ENCODE assay signal across 9 mouse cellular contexts in genomic region chr19:20797558-20798101, GRCm38 (mm10).
A peak's percentile ranks its signal among the peaks of the same experiment; 100 is the strongest.
DNase-seq lines count a peak whose midpoint lies in the region; ATAC-seq lines count a peak whose summit lies in the region.
"Had no signal": no experiment of that assay in that cellular context is flagged by ENCODE, and none has a peak within 500 bp of the region (broad histone marks: within the 10 kb centered on the region; RNA-seq: fewer than 3 reads in every experiment).

No protein-coding gene starts in this region.

- no peaks in the 10 kb centered on the region for H3K9me3 ChIP-seq in hindbrain, embryonic 11.5 days (ENCODE audit: control insufficient read depth, low read length)
- H3K9me3 ChIP-seq in hindbrain, embryonic 10.5 days = no peaks in the 10 kb centered on the region
- no peaks in the 10 kb centered on the region for H3K9me3 ChIP-seq in forebrain, embryonic 13.5 days (replicated peaks)
- H3K9me3 ChIP-seq in midbrain, embryonic 16.5 days (replicated peaks; ENCODE audit: control insufficient read depth, low read length, poor library complexity, severe bottlenecking) = no peaks in the 10 kb centered on the region
- H3K9me3 ChIP-seq: liver, embryonic 15.5 days had no signal

- peak; percentile 55; the same call in 1 of the 2 replicates for ATAC-seq in hindbrain, embryonic 11.5 days (ENCODE audit: low FRiP score)
- ATAC-seq in forebrain, embryonic 13.5 days = peak; percentile 87
- peak; percentile 82 for ATAC-seq in midbrain, embryonic 16.5 days

- no peak overlapping the region for H3K9ac ChIP-seq in hindbrain, embryonic 11.5 days (ENCODE audit: low read depth, low read length)
- no peak overlapping the region for H3K9ac ChIP-seq in forebrain, embryonic 13.5 days
- no peak overlapping the region for H3K9ac ChIP-seq in midbrain, embryonic 16.5 days (ENCODE audit: low read depth, low read length)
- H3K9ac ChIP-seq: liver, embryonic 15.5 days had no signal

- no peaks in the 10 kb centered on the region for H3K4me1 ChIP-seq in hindbrain, embryonic 11.5 days (replicated peaks; ENCODE audit: control insufficient read depth, insufficient read depth, low read length)
- no peaks in the 10 kb centered on the region for H3K4me1 ChIP-seq in hindbrain, embryonic 10.5 days (replicated peaks)
- H3K4me1 ChIP-seq in forebrain, embryonic 13.5 days = no peaks in the 10 kb centered on the region
- no peaks in the 10 kb centered on the region for H3K4me1 ChIP-seq in midbrain, embryonic 16.5 days (ENCODE audit: control insufficient read depth, insufficient read depth, low read length)
- H3K4me1 ChIP-seq: liver, embryonic 15.5 days had no signal

- H3K4me2 ChIP-seq in hindbrain, embryonic 11.5 days (replicated peaks; ENCODE audit: low read depth, low read length) = no peak overlapping the region
- no peak overlapping the region for H3K4me2 ChIP-seq in forebrain, embryonic 13.5 days
- H3K4me2 ChIP-seq in midbrain, embryonic 16.5 days (ENCODE audit: low read length) = no peak overlapping the region
- H3K4me2 ChIP-seq: liver, embryonic 15.5 days had no signal

- peak; percentile 58 for DNase-seq in hindbrain, embryonic 11.5 days (ENCODE audit: low spot score)
- DNase-seq in hindbrain, embryonic 10.5 days (ENCODE audit: low spot score) = no peak
- peak; percentile 30 for DNase-seq in thymus, postnatal 0 days (ENCODE audit: low spot score)
- no peak for DNase-seq in thymus, postnatal 4 days
- DNase-seq in MN1 (ENCODE audit: low spot score) = no peak
- no peak for DNase-seq in ovary, postnatal 14 days (ENCODE audit: low spot score)

- no peaks in the 10 kb centered on the region for H3K36me3 ChIP-seq in hindbrain, embryonic 11.5 days (ENCODE audit: control insufficient read depth, insufficient read depth, low read length)
- no peaks in the 10 kb centered on the region for H3K36me3 ChIP-seq in hindbrain, embryonic 10.5 days
- no peaks in the 10 kb centered on the region for H3K36me3 ChIP-seq in forebrain, embryonic 13.5 days (ENCODE audit: poor library complexity, severe bottlenecking)
- no peaks in the 10 kb centered on the region for H3K36me3 ChIP-seq in midbrain, embryonic 16.5 days (ENCODE audit: control insufficient read depth, insufficient read depth, low read length)
- H3K36me3 ChIP-seq: liver, embryonic 15.5 days had no signal

- WGBS in hindbrain, embryonic 11.5 days = 65% methylated on average over 6 of the region's 6 CpGs
- WGBS in hindbrain, embryonic 10.5 days = 58% methylated on average over 6 of the region's 6 CpGs
- 48% methylated on average over 6 of the region's 6 CpGs for WGBS in forebrain, embryonic 13.5 days
- 33% methylated on average over 6 of the region's 6 CpGs for WGBS in midbrain, embryonic 16.5 days

- no peaks in the 10 kb centered on the region for H3K27me3 ChIP-seq in hindbrain, embryonic 11.5 days (ENCODE audit: control insufficient read depth, insufficient read depth, low read length)
- H3K27me3 ChIP-seq in hindbrain, embryonic 10.5 days (ENCODE audit: insufficient read depth, poor library complexity, severe bottlenecking) = no peaks in the 10 kb centered on the region
- H3K27me3 ChIP-seq in forebrain, embryonic 13.5 days = no peaks in the 10 kb centered on the region
- no peaks in the 10 kb centered on the region for H3K27me3 ChIP-seq in midbrain, embryonic 16.5 days (ENCODE audit: control insufficient read depth, insufficient read depth, low read depth, low read length)
- H3K27me3 ChIP-seq: liver, embryonic 15.5 days had no signal

- no peak overlapping the region for H3K27ac ChIP-seq in hindbrain, embryonic 11.5 days (ENCODE audit: low read depth, low read length)
- no peak overlapping the region for H3K27ac ChIP-seq in hindbrain, embryonic 10.5 days
- H3K27ac ChIP-seq in forebrain, embryonic 13.5 days = no peak overlapping the region
- no peak overlapping the region for H3K27ac ChIP-seq in midbrain, embryonic 16.5 days (ENCODE audit: low read length)
- H3K27ac ChIP-seq: liver, embryonic 15.5 days had no signal

- no peak overlapping the region for H3K4me3 ChIP-seq in hindbrain, embryonic 11.5 days (ENCODE audit: low read depth, low read length)
- no peak overlapping the region for H3K4me3 ChIP-seq in hindbrain, embryonic 10.5 days
- no peak overlapping the region for H3K4me3 ChIP-seq in forebrain, embryonic 13.5 days
- no peak overlapping the region for H3K4me3 ChIP-seq in midbrain, embryonic 16.5 days (ENCODE audit: low read depth, low read length)
- H3K4me3 ChIP-seq: liver, embryonic 15.5 days had no signal

Comparison
In these comparisons a context has a peak if more than half of its experiments do, and no peak if none do; other contexts are left out.
1. DNase-seq: peak in hindbrain, embryonic 11.5 days (single experiment) and thymus, postnatal 0 days (single experiment); none in hindbrain, embryonic 10.5 days (single experiment), thymus, postnatal 4 days (single experiment), MN1 (single experiment) and ovary, postnatal 14 days (single experiment).
2. Peak in every context shown above with its lines, with median percentiles within 50 percentile points of each other: ATAC-seq.